Mouse (Mus musculus) liver, embryonic 13.5 days (tissue): ENCODE results near the gene Qser1. TPM values are rescaled to one million over a fixed set of nuclear protein-coding genes. Genes with fewer than 3 reads are reported as not detected.
"Not testable (repeated sequence)": the region's sequence is repeated elsewhere in the genome, so short reads cannot be mapped to it uniquely, and the experiment has no call there.

ENCODE experiments used
- ATAC-seq: fragments of 200-750 bp; cut with Nextera tagmentation; 2 replicates; pipeline ENCODE4 v1.8.0; 2017; ENCODE audit warnings: low read depth, mild to moderate bottlenecking, moderate number of reproducible peaks, moderate library complexity
- DNase-seq: peaks from one replicate; pipeline ENCODE4 v3.0.0; 2022
- H3K27ac ChIP-seq: fragments of 300-500 bp; sonication (generic); 2 replicates; pipeline ENCODE4 v1.5.1; 2015; ENCODE audit warnings: moderate library complexity, mild to moderate bottlenecking, inconsistent platforms
- H3K27me3 ChIP-seq: fragments of 300-500 bp; sonication (generic); 2 replicates; pipeline ENCODE4 v1.6.1; 2015; ENCODE audit warnings: mild to moderate bottlenecking, inconsistent platforms
- H3K36me3 ChIP-seq: fragments of 300-500 bp; sonication (generic); 2 replicates; pipeline ENCODE4 v1.6.1; 2015; ENCODE audit warnings: mild to moderate bottlenecking, inconsistent platforms
- H3K4me1 ChIP-seq: fragments of 300-500 bp; sonication (generic); replicated peaks from 2 replicates; pipeline ENCODE4 v1.6.1; 2015; ENCODE audit warnings: inconsistent platforms
- H3K4me2 ChIP-seq: fragments of 300-500 bp; sonication (generic); 2 replicates; pipeline ENCODE4 v1.6.1; 2015; ENCODE audit warnings: inconsistent platforms, mild to moderate bottlenecking, moderate library complexity
- H3K4me3 ChIP-seq: fragments of 300-500 bp; sonication (generic); replicated peaks from 2 replicates; pipeline ENCODE4 v1.5.1; 2015; ENCODE audit warnings: mild to moderate bottlenecking, inconsistent platforms
- H3K9ac ChIP-seq: fragments of 300-500 bp; sonication (generic); 2 replicates; pipeline ENCODE4 v1.6.1; 2015; ENCODE audit warnings: mild to moderate bottlenecking, inconsistent platforms
- H3K9me3 ChIP-seq: fragments of 300-500 bp; sonication (generic); replicated peaks from 2 replicates; pipeline ENCODE4 v1.6.1; 2016; ENCODE audit warnings: inconsistent platforms
- WGBS: fragments of 180-500 bp; shearing (Covaris S2); methylation state at CpG from one replicate; pipeline ENCODE4 v1.1.7; 2015; ENCODE audit not compliant: insufficient replicate concordance; 5-methylcytosine and 5-hydroxymethylcytosine counted together
- polyA plus RNA-seq: library from polyadenylated mRNA; unstranded; fragments of >200 nt; fragmentation: Nextera tagmentation; extraction: Ambion mirVana; gene quantifications from 2 replicates; pipeline ENCODE4 v1.2.1, GENCODE M21; 2015

Gene Qser1
- polyA plus RNA-seq, 1 experiment from 2014 or later = 2.3 TPM

DNA sequence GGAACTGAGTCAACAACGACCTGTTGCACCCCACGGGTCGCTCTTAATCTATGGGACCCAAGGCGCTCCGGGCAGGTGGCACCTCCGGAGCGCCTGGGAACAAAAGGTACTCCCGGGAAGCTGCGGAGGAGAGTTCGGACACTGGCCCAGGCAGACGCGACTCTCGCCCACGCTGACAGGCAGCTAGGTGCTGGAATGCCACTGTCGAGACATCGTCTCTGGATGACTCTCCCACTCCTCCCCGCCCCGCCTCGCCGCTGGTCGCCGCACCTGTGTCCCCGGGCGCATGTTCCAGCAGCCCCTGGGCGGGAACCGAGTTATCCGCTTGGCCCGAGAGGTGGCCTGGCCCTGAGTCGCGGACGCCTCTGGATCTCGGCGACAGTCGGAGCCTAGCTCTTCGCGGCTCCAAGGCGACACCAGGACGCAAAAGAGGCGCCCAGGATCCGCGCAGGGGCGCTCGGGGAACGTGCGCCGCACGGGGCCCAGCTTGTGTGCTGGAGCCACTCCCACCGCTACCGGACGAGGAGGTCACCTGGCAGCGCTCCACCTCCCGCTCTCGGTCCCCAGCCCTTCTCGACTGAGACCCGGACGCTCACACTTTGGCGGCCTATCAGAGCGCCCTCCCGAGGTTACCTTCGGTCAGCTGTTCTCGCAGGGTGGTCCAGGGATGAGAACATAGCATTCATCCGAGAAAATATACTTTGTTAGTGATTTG, 32.9 kb upstream of the Qser1 start, which contains the start of gene Prrg4:
Gene Prrg4, minus strand, starts transcription at position 601 of the 715 bp plus-strand sequence.
- DNase-seq = peak; percentile 9
- peak within 1 kb of the TSS; percentile 55 for H3K4me3 ChIP-seq
- peak; percentile 65 for ATAC-seq
- H3K9ac ChIP-seq = peak within 1 kb of the TSS; percentile 43
- no peaks in the 10 kb centered on the region for H3K36me3 ChIP-seq
- H3K27ac ChIP-seq = no peak within 1 kb of the TSS
- H3K4me1 ChIP-seq = peaks cover 12% of the 10 kb centered on the region
- H3K9me3 ChIP-seq = no peaks in the 10 kb centered on the region
- H3K27me3 ChIP-seq = peaks cover 40% of the 10 kb centered on the region
- 1% methylated on average over 62 of the region's 62 CpGs for WGBS
- peak within 1 kb of the TSS; percentile 79 for H3K4me2 ChIP-seq

- H3K9me3 ChIP-seq = no peaks in the 10 kb centered on the region
- ATAC-seq (no peak), DNase-seq (no peak)
- H3K27me3 ChIP-seq = peaks cover 40% of the 10 kb centered on the region
- no peak overlapping the region for H3K27ac ChIP-seq
- H3K4me2 ChIP-seq = peak overlapping the region; percentile 79
- H3K36me3 ChIP-seq = no peaks in the 10 kb centered on the region
- peak overlapping the region; percentile 55 for H3K4me3 ChIP-seq
- H3K9ac ChIP-seq = no peak overlapping the region; the same call in 1 of the 2 replicates
- H3K4me1 ChIP-seq = peaks cover 12% of the 10 kb centered on the region
- WGBS = 10% methylated on average over 16 of the region's 16 CpGs
Observed at GRCm38 (mm10) chr2:104848235-104849161, 31.9 kb upstream of the Qser1 start.

GRCm38 (mm10) chr2:104847645-104848044, 31.1 kb upstream of the Qser1 start:
- no peak overlapping the region for H3K4me3 ChIP-seq
- ATAC-seq (no peak), DNase-seq (no peak)
- H3K27ac ChIP-seq = no peak overlapping the region
- peaks cover 40% of the 10 kb centered on the region for H3K27me3 ChIP-seq
- H3K4me1 ChIP-seq = peaks cover 12% of the 10 kb centered on the region
- no peaks in the 10 kb centered on the region for H3K36me3 ChIP-seq
- 34% methylated on average over 2 of the region's 2 CpGs for WGBS
- H3K9ac ChIP-seq = no peak overlapping the region
- no peaks in the 10 kb centered on the region for H3K9me3 ChIP-seq
- H3K4me2 ChIP-seq = no peak overlapping the region

- H3K27ac ChIP-seq = no peak overlapping the region
- peaks cover 12% of the 10 kb centered on the region for H3K4me1 ChIP-seq
- H3K4me2 ChIP-seq = no peak overlapping the region
- no peak overlapping the region for H3K4me3 ChIP-seq
- H3K36me3 ChIP-seq = no peaks in the 10 kb centered on the region
- DNase-seq (no peak), ATAC-seq (no peak)
- H3K9ac ChIP-seq = no peak overlapping the region
- H3K27me3 ChIP-seq = peaks cover 36% of the 10 kb centered on the region
- no peaks in the 10 kb centered on the region for H3K9me3 ChIP-seq
- WGBS = 30% methylated on average over 4 of the region's 4 CpGs
Observed at GRCm38 (mm10) chr2:104846638-104847414, 30.3 kb upstream of the Qser1 start.

DNA sequence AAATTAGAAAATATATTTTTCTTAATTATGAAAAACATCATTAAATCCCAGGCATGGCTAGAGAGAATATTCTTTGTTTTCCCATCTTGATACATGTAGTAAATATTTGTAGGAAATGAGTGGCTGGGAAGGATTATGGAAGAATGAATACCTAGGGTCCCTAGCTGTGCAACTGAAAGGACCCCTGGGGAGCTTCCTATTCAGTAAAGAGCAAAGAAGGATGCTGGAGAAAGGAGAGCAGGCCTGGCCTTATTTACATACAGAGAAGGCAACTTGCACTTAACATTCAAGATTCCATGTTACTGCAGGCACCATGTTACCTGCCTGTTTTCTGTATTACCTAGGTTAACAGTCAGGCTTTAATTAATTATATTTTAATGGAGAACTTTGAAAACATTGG, 26.0 kb upstream of the Qser1 start:
- ATAC-seq (no peak), DNase-seq (no peak)
- H3K27me3 ChIP-seq = no peaks in the 10 kb centered on the region
- no peaks in the 10 kb centered on the region for H3K4me1 ChIP-seq
- H3K4me2 ChIP-seq = no peak overlapping the region
- H3K36me3 ChIP-seq = no peaks in the 10 kb centered on the region
- no peak overlapping the region for H3K9ac ChIP-seq
- H3K4me3 ChIP-seq = no peak overlapping the region
- no peak overlapping the region for H3K27ac ChIP-seq
- no peaks in the 10 kb centered on the region for H3K9me3 ChIP-seq

GRCm38 (mm10) chr2:104841736-104842135, 25.2 kb upstream of the Qser1 start:
- Histone ChIP-seq H3K4me2 (no peak overlapping the region), H3K27ac (no peak overlapping the region), H3K36me3 (no peaks in the 10 kb centered on the region), H3K27me3 (no peaks in the 10 kb centered on the region), H3K9ac (no peak overlapping the region), H3K4me1 (no peaks in the 10 kb centered on the region), H3K4me3 (no peak overlapping the region), H3K9me3 (no peaks in the 10 kb centered on the region)
- WGBS = 60% methylated on average over 7 of the region's 7 CpGs
- DNase-seq (no peak), ATAC-seq (no peak)

- no peak overlapping the region for H3K4me2 ChIP-seq
- DNase-seq (no peak), ATAC-seq (no peak)
- H3K27ac ChIP-seq = no peak overlapping the region
- no peaks in the 10 kb centered on the region for H3K27me3 ChIP-seq
- no peaks in the 10 kb centered on the region for H3K4me1 ChIP-seq
- no peak overlapping the region for H3K9ac ChIP-seq
- no peaks in the 10 kb centered on the region for H3K9me3 ChIP-seq
- H3K36me3 ChIP-seq = no peaks in the 10 kb centered on the region
- H3K4me3 ChIP-seq = no peak overlapping the region
Observed at GRCm38 (mm10) chr2:104840974-104841373, 24.4 kb upstream of the Qser1 start.

- Histone ChIP-seq H3K4me2 (no peak overlapping the region), H3K9ac (no peak overlapping the region), H3K4me3 (no peak overlapping the region), H3K4me1 (no peaks in the 10 kb centered on the region), H3K27me3 (no peaks in the 10 kb centered on the region), H3K36me3 (no peaks in the 10 kb centered on the region), H3K9me3 (no peaks in the 10 kb centered on the region), H3K27ac (no peak overlapping the region)
- WGBS = 67% methylated on average over 2 of the region's 2 CpGs
- DNase-seq (no peak), ATAC-seq (no peak)
Observed at GRCm38 (mm10) chr2:104832486-104832885, 15.9 kb upstream of the Qser1 start.

DNA sequence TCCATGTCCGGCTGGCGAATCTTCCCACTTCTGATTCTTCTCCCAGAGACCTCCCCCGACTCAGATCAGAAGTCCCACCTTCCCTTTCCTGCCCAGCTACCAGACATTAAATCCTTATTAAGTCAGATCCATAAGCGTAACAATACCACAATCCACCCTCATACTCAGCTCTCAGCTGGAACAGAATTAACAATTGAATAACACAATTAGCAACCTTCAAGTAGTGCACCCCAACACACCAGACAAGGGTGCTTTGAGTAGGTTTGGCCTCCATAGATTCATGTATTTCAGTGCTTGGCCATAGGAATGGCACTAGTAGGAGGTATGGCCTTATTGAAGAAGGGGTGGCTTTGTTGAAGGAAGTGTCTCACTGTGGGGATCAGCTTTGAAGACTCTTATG, 9.6 kb upstream of the Qser1 start:
- no peak overlapping the region for H3K27ac ChIP-seq
- no peak for ATAC-seq
- no peak for DNase-seq
- no peaks in the 10 kb centered on the region for H3K4me1 ChIP-seq
- H3K27me3 ChIP-seq = no peaks in the 10 kb centered on the region
- H3K9ac ChIP-seq = no peak overlapping the region
- H3K4me3 ChIP-seq = no peak overlapping the region
- no peaks in the 10 kb centered on the region for H3K9me3 ChIP-seq
- 67% methylated on average over 4 of the region's 4 CpGs for WGBS
- H3K36me3 ChIP-seq = no peaks in the 10 kb centered on the region
- H3K4me2 ChIP-seq = no peak overlapping the region

DNA sequence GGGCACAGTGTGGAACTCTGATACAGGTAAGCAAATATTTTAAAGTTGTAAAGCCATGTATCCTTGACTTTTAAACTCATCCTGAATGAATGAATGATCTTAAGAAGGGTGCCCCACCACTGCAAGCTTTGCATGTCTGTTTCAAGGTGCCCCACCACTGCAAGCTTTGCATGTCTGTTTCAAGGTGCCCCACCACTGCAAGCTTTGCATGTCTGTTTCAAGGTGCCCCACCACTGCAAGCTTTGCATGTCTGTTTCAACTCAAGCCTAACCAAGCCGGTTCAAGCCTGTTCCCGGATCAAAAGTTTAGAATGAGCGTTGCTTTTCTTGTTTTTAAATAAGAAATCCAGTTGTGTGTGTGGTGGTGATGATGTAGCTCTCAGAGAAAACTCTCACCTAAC, 2.2 kb upstream of the Qser1 start:
- H3K9me3 ChIP-seq, DNase-seq, H3K36me3 ChIP-seq, H3K27me3 ChIP-seq, ATAC-seq, H3K27ac ChIP-seq, H3K9ac ChIP-seq, H3K4me2 ChIP-seq, H3K4me3 ChIP-seq: not testable (repeated sequence)
- peaks cover 31% of the 10 kb centered on the region for H3K4me1 ChIP-seq
- WGBS = 75% methylated on average over 3 of the region's 3 CpGs
